Mouse (Mus musculus): ENCODE data around the gene Cep126.
A peak's percentile ranks its signal among the peaks of the same experiment; 100 is the strongest.

Cep126 gene

GRCm38 (mm10) chr9:8134117-8134574 lies at the start of gene Cep126:
TSS of gene Cep126 (minus strand) at chr9:8134294.
- no peak for DNase-seq (ENCODE audit: low read depth, low spot score)

- DNase-seq (ENCODE audit: low read depth, low spot score), result no peak
Observed at GRCm38 (mm10) chr9:8179554-8179953, 45.5 kb upstream of the Cep126 start.

GRCm38 (mm10) chr9:8177099-8177498 lies 43.0 kb upstream of the Cep126 start:
- no peak for DNase-seq (ENCODE audit: low read depth, low spot score)

- no peak for DNase-seq (ENCODE audit: low read depth, low spot score)
Observed at GRCm38 (mm10) chr9:8157011-8157410, 22.9 kb upstream of the Cep126 start.

GRCm38 (mm10) chr9:8139501-8139900 lies 5.4 kb upstream of the Cep126 start:
- DNase-seq (ENCODE audit: low read depth, low spot score), result no peak

- DNase-seq (ENCODE audit: low read depth, low spot score), result no peak
Observed at GRCm38 (mm10) chr9:8133586-8134115, 443 bp downstream of the Cep126 start.

GRCm38 (mm10) chr9:8123495-8123894 lies 10.6 kb downstream of the Cep126 start:
- no peak for DNase-seq (ENCODE audit: low read depth, low spot score)

GRCm38 (mm10) chr9:8114516-8114915 lies 19.6 kb downstream of the Cep126 start:
- no peak for DNase-seq (ENCODE audit: low read depth, low spot score)

GRCm38 (mm10) chr9:8103050-8103449 lies 31.0 kb downstream of the Cep126 start:
- DNase-seq (ENCODE audit: low read depth, low spot score), result no peak

GRCm38 (mm10) chr9:8100962-8101361 lies 33.1 kb downstream of the Cep126 start:
- DNase-seq (ENCODE audit: low read depth, low spot score), result no peak

- no peak for DNase-seq (ENCODE audit: low read depth, low spot score)
Observed at GRCm38 (mm10) chr9:8078882-8079281, 55.2 kb downstream of the Cep126 start.

- peak; percentile 18 for DNase-seq (ENCODE audit: low read depth, low spot score)
Observed at GRCm38 (mm10) chr9:8074345-8074744, 59.7 kb downstream of the Cep126 start.

- DNase-seq (ENCODE audit: low read depth, low spot score), result no peak
Observed at GRCm38 (mm10) chr9:8073203-8073755, 60.8 kb downstream of the Cep126 start.

- no peak for DNase-seq (ENCODE audit: low read depth, low spot score)
Observed at GRCm38 (mm10) chr9:8059636-8060035, 74.5 kb downstream of the Cep126 start.

GRCm38 (mm10) chr9:8054831-8055230 lies 79.3 kb downstream of the Cep126 start:
- DNase-seq (ENCODE audit: low read depth, low spot score), result no peak

GRCm38 (mm10) chr9:8043044-8043387 lies 91.1 kb downstream of the Cep126 start:
- DNase-seq (ENCODE audit: low read depth, low spot score), result no peak

GRCm38 (mm10) chr9:8042338-8043043 lies 91.6 kb downstream of the Cep126 start, which contains the start of gene Cfap300:
TSS of gene Cfap300 (minus strand) at chr9:8042823.
- DNase-seq (ENCODE audit: low read depth, low spot score), result peak; percentile 86

GRCm38 (mm10) chr9:8035546-8035945 lies 98.5 kb downstream of the Cep126 start:
- no peak for DNase-seq (ENCODE audit: low read depth, low spot score)

GRCm38 (mm10) chr9:8035091-8035490 lies 99.0 kb downstream of the Cep126 start:
- DNase-seq (ENCODE audit: low read depth, low spot score), result no peak

- DNase-seq (ENCODE audit: low read depth, low spot score), result no peak
Observed at GRCm38 (mm10) chr9:8034143-8034542, 100.0 kb downstream of the Cep126 start.

GRCm38 (mm10) chr9:8032847-8033246 lies 101.2 kb downstream of the Cep126 start:
- no peak for DNase-seq (ENCODE audit: low read depth, low spot score)
